Mouse (Mus musculus): ENCODE data around the gene Gm11562.
"Not testable (repeated sequence)": the region's sequence is repeated elsewhere in the genome, so short reads cannot be mapped to it uniquely, and the experiment has no call there.

Gm11562 gene

DNA sequence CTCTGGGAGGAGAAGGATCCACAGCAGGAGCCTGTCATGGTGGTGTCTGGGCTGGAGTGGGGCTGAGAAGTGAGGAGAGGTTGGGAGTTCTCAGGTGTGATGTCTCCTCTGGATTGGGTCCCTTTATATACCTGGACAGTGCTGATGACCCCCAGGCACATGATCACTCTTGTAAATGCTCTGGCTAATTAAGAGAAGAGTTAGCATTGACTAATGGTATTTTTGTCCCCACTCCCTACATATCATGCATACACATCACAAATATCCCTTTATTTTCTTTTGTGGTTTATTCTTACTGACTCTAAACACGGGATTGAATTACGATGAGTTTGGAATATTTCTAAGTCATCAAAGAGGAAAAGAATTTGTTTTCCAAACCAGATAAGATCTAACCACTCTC is at the start of gene Gm11562:
Gene Gm11562 (minus strand): TSS at position 101 of the 400 bp plus-strand sequence.
- DNase-seq, result no peak

DNA sequence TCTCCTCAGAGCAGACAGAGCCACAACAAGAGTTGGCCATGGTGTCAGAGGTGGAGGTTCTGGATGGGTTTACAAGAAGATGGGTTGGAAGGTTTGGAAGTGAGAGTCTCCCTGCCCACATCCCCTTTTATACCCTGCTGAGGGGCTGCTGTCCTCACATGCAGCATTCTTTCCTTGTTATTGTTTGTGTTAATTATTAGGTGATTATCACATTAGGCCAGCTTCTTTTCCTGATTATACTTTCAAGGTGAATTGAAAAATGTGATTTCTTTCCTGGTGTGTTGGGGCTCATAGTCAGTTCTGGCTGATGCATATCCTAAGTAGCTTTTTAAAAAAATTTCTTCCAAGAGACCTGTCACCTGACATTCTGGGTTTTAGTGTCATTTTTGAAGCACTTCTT is 45.6 kb upstream of the Gm11562 start, which contains the start of gene Krtap4-6:
Gene Krtap4-6 (minus strand): TSS at position 101 of the 400 bp plus-strand sequence.
- no peak for DNase-seq

DNA sequence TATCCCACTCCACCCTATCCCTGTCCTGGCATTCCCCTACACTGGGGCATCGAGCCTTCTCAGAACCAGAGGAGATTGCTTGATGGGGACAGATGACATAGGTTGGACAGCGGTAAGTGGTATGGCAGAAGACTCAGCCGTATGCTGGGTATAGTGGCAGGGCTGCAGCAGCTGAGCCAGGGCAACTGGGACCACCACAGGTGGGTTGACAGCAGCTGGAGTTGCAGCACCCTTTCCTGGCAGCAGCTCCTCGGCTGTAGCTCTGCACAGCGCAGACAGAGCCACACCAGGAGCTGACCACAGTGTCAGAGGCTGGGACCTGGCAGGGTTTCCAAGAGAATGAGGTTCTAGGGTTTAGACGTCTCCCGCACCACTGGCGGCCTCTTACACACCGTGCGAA is 42.6 kb upstream of the Gm11562 start:
- DNase-seq, result no peak

DNA sequence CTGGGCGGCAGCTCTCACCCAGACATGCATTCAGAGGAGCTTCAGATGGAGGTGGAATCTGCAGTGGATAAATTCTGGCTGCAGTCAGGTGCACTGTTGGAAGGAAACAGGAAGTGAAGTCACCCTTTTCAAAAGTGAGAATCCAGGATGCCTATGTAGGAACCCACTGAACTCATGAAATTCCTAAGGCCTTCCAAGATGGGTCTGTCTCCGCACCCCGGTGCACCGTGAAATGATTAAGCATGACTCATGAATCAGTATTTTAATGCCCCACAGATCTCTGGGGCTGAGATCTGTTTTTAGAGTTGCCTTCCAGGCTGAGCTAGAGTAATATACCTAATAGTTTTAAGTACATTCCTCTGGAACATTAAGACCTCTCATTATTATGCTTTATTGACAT is 39.0 kb upstream of the Gm11562 start:
- no peak for DNase-seq

DNA sequence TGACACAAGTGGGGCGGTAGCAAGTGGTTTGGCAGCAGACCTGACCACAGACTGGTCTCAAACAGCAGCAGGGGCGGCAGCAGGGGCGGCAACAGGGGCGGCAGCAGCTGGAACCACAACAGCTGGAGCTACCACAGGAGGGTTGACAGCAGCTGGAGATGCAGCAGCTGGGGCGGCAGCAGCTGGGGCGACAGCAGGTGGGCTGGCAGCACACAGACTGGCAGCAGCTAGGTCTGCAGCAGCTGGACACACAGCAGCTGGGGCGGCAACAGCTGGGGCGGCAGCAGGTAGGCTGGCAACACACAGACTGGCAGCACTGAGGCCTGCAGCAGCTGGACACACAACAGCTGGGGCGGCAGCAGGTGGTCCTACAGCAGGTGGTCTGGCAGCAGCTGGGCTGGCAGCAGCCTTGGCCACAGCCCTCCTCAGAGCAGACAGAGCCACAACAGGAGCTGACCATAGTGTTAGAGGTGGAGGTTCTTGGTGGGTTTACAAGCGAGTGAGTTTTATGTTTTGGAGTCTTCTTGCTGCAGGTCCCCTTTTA is 38.3 kb upstream of the Gm11562 start, which contains the start of gene Gm11563:
Gene Gm11563 (minus strand): TSS at position 494 of the 544 bp plus-strand sequence.
- DNase-seq, result not testable (repeated sequence)

DNA sequence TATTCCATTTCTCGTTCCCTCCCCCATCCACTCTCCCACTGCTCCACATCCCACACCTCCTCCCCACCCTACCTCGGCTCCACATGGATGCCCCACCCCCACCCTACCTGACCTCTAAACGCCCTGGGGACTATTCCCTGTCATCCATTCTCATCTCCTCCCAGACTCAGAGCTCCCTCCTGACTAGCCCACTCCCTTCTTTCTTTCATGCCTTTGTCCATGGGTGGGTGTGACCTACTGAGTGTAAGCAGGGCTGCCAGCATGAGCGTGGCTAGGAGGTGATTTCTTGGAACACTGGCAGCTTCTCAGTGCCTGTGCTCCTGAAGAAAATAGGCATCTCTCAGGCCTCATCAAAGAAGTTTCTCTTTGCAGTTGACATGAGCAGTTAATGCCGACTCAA is 36.8 kb upstream of the Gm11562 start:
- DNase-seq, result no peak

DNA sequence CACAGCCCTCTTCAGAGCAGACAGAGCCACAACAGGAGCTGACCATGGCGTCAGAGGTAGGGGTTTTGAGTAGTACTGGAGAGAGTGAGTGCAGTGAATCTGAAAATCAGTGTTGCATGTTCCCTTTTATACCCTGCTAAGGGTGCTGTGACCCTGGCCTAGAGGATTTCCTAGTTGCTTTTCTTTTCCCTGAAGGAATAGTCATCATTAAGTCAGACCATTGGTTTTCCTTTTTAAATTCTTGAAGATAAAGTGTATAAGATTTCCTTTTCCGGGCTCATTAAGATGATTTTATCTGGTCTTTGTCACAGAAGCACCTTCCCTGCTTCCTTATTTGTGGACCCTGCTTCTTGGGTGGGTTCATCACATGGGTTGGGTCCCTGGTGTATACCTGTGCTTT is 29.9 kb upstream of the Gm11562 start, which contains the start of gene Gm11555:
Gene Gm11555 (minus strand): TSS at position 101 of the 400 bp plus-strand sequence.
- no peak for DNase-seq

DNA sequence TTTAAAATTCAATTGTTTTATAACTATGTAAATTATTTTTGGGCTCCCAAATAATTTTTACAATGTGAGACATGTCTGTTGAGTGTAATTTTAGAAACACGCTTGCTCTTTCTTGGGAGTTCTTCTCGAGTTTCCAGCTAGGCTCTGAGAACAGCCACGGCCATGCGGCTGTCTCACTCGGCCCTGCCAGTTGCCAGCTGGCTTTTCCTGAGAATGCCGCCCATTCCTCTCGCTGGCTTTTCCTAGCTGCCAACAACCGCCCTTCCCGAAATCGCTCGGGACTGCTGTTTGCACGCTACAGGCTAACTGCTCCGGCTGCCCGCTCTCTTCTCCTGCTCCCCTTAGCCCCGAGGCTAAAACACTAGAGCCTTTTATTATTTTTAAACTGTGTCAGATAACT is 26.2 kb upstream of the Gm11562 start:
- DNase-seq, result no peak

DNA sequence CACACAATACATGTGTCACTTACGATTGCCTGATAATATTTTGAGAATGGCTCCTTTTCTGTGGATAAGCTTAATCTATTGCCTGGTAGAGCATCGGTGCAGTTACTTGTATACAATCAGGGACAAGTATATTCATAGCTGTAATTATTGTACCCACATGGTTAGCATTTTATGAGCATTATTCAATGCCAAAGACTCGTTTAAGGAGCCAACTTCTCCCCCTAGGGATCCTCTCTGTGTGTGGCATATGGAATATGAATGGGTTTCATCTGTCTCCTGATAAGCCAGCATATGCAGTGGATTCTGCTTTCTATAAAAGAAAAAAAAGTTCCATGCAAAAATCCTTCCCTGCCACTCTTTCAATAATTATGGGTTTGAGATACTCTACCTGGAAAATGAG is 24.1 kb upstream of the Gm11562 start:
- no peak for DNase-seq

DNA sequence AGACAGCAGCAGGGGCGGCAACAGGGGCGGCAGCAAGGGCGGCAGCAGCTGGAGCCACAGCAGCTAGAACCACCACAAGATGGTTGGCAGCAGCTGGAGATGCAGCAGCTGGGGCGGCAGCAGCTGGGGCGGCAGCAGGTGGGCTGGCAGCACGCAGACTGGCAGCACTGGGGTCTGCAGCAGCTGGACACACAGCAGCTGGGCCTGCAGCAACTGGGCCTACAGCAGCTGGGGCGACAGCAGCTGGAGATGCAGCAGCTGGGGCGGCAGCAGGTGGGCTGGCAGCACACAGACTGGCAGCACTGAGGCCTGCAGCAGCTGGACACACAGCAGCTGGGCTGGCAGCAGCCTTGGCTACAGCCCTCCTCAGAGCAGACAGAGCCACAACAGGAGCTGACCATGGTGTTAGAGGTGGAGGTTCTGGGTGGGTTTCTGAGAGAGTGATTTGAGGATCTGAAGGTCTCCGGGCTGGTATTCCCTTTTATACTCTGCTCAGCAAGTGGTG is 23.5 kb upstream of the Gm11562 start, which contains the start of gene Krtap4-7:
Gene Krtap4-7 (minus strand): TSS at position 455 of the 505 bp plus-strand sequence.
- not testable (repeated sequence) for DNase-seq

DNA sequence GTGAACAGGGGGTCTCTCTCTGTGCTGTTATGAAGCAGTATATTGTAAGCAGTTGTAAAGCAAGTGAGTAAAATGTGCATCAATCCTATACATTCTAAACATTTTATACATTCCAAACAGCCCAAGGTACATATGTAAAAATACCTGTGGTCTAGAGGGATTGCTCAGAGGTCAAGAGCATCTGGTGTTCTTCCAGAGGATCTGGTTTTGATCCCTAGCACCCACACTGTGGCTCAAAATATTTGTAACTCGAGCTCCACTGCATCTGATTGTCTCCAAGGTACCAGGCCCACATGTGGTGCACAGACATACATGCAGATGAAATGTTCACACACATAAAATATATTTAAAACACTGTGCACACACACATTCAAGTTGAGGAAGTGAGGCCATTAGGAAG is 20.7 kb upstream of the Gm11562 start:
- no peak for DNase-seq

DNA sequence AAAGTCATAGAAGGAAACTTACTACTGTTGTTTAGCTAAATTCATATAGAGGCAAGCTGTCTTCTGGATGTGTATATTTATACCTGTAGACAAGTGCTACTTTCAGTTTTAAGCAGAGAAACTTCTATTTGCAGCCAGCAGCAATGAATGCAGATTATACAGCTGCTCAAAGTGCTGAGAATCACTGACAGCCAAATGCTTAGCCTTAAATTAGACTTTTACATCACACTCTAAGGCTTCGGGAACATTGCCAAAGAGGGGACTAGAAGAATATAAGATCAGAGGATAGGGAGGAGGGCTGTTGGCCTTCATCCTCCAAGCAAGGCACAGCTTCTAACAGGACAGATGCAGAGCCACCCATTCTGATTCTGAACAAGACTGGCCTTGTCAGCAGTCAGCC is 16.9 kb upstream of the Gm11562 start:
- no peak for DNase-seq

DNA sequence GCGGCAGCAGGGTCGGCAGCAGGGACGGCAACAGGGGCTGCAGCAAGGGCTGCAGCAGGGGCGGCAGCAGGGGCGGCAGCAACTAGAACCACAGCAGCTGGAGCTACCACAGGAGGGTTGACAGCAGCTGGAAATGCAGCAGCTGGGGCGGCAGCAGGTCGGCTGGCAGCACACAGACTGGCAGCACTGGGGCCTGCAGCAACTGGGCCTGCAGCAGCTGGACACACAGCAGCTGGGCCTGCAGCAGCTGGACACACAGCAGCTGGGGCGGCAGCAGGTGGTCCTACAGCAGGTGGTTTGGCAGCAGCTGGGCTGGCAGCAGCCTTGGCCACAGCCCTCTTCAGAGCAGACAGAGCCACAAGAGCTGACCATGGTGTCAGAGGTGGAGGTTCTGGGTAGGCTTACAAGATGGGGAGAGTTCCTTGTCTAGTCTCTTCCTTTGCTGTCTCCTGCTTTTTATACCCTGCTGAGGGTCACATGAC is 14.5 kb upstream of the Gm11562 start, which contains the start of gene Krtap4-2:
Gene Krtap4-2 (minus strand): TSS at position 432 of the 482 bp plus-strand sequence.
- no peak for DNase-seq

DNA sequence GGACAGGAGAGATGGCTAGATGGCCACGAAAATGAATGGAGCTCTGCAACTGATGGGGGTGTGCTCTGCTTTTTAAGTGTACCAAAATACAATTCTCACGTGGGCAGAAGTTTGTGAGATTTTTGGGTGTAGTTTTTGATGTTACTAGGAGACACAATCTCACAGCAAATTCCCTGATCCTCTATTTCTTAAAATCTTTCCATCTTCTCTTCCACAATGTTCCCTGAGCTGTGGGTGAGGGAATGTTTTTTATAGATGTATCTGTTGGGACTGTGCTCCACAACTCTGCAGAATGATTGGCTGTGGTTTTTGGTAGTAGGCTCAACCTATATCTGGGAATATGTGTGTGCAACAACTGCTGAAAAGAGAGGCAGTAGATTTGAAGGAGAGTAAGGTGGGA is 13.1 kb upstream of the Gm11562 start:
- no peak for DNase-seq

DNA sequence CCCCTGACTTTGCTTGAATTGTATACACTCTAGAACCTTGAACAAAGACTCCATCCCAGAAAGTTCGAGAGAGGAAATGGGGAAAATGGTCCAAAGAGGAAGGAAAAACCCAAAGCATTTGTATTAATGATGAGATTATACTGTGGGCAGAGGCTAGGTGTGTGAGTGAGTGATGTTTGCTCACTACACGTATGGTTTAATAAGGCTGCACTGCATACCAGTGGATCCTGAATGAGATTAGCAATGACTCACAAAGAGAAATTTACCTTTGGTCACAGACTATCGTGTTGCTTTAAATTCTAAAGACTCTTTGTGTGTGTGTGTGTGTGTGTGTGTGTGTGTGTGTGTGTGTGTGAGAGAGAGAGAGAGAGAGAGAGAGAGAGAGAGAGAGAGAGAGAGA is 10.7 kb upstream of the Gm11562 start:
- DNase-seq, result no peak

DNA sequence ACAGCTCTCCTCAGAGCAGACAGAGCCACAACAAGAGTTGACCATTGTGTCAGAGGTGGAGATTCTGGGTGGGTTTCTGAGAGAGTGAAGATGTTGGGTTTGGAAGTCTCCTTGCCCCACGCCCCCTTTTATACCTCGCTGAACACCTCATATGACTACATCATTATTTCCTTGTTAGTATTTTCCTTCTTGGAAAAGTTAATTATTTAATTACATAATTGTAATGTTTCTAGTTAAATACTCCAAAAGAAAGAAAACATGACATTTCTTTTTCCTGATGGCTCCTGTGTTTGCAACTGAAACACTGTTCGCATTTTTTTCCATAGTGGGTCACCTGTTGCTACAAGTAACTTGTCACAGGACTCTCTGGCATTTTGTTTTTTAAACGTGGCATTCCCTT is 7.9 kb upstream of the Gm11562 start, which contains the start of gene Krtap4-1:
Gene Krtap4-1 (minus strand): TSS at position 101 of the 400 bp plus-strand sequence.
- no peak for DNase-seq

DNA sequence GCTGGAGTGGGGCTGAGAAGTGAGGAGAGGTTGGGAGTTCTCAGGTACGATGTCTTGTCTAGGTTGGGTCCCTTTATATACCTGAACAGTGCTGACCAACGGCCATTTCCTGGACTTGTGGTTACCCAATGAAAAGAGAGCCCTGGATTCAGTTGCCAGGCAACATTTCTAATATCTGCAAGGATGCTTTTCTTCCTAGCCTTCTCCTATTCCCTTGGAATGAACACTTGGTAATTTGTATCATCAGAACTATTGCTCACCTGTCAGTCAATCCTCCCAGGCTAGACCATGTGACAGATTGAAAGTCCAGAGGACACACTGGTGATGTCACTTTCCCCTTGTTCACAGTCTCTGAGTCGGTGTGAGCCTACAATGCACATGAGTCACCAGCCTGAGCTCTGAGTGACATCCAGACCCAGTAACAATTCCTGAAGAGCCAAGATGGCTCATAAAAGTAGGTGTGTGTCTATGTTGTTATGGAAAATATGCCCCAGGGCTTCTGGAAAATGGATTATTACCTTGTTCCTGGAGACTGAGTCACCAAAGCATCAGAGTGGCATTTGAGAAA is 5.4 kb downstream of the Gm11562 start, which contains the start of gene Krtap2-4:
Gene Krtap2-4 (minus strand): TSS at position 51 of the 568 bp plus-strand sequence.
- DNase-seq, result no peak

DNA sequence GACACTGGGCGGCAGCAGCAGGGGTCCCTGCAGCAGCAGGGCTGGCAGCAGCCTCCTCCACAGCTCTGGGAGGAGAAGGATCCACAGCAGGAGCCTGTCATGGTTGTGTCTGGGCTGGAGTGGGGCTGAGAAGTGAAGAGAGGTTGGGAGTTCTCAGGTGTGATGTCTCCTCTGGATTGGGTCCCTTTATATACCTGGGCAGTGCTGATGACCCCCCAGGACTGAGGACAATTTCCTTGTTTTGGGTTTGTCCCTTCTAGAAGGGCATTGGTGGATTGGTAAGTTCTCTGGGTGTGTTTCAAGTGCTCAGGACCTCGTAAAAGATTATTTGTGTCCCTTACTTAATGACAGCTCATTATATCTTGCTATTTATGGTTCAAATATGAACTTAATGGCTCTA is 10.1 kb downstream of the Gm11562 start, which contains the start of gene Gm11937:
Gene Gm11937 (minus strand): TSS at position 101 of the 400 bp plus-strand sequence.
- DNase-seq, result not testable (repeated sequence)

DNA sequence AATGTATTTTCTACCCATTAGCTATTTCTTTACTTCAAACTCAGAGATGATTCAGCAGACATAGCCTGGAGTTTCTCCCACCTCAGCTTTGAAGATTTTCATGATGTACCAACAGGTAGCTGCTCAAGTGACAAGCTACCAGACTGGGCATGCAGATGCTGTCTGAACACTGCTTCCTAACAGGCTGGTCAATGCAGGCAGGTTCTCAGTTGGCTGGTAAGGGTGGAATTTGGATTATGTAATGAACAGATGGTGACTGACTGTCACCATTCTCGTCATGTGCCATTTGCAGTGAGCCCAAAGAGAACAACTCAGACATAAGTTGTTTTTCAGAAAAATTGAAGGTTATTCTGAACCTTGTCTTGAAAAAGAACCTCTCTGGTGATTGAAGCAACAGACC is 11.1 kb downstream of the Gm11562 start:
- no peak for DNase-seq

DNA sequence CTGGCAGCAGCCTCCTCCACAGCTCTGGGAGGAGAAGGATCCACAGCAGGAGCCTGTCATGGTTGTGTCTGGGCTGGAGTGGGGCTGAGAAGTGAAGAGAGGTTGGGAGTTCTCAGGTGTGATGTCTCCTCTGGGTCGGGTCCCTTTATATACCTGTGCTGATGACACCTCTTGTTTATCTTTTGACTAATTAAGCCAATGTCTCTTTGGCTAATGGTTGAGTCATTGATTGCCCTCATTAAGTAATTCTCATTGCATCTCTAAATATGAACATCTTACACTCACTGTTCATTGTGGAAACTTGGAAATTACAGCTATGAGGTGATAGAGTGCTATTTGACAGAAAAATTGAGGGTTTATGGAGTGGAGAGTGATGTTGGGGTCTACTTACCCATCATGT is 17.0 kb downstream of the Gm11562 start, which contains the start of gene Gm11938:
Gene Gm11938 (minus strand): TSS at position 101 of the 400 bp plus-strand sequence.
- not testable (repeated sequence) for DNase-seq

DNA sequence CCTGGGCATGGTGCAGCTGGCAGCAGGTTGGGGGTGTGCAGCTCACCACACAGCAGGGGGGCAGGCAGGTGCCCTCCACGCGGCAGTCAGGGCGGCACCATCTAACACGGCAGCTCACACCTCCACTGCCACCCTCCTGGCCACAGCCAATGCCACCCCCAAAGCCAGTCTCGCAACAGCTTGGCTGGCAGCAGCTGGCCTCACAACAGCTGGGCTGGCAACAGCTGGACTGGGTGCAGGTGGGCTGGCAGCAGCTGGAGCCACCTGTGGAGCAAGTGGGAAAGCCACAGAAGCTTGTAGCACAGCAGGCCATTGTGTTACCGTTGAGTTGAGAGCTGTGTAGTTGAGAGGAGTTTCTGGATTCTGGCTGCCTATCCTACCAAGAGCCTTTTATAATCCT is 22.5 kb downstream of the Gm11562 start, which contains the start of gene Krtap9-3:
Gene Krtap9-3 (minus strand): TSS at position 364 of the 400 bp plus-strand sequence.
- DNase-seq, result not testable (repeated sequence)

DNA sequence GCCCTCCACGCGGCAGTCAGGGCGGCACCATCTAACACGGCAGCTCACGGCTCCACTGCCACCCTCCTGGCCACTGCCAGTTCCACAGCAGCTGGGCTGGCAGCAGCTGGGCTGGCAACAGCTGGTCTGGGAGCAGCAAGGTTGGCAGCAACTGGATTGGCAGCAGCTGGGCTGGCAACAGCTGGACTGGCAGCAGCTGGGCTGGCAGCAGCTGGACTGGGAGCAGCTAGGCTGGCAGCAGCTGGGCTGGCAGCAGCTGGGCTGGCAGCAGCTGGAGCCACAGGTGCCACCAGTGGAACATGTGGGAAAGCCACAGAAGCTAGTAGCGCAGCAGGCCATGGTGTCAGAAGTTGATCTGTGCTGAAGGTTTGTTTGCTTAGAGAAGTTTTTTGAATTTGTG is 29.3 kb downstream of the Gm11562 start, which contains the start of gene Krtap1-3:
Gene Krtap1-3 (minus strand): TSS at position 359 of the 400 bp plus-strand sequence.
- no peak for DNase-seq

DNA sequence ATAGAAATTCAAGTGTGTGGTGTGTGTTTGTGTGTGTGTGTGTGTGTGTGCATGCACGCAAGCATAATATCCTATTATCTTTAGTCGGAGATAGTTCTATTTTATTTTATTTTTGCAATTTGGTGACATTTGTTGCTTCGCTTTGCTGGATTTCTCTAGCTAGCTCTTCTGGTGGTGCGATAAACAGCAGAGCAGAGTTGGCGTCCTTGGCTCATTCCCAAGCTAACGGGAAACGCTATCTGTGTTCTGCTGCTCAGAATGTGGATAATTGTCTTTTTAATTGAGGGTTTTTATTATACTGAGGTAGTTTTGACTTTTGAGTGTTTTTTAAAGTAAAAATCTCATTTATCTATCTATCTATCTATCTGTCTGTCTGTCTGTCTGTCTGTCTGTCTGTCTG is 35.1 kb downstream of the Gm11562 start:
- DNase-seq, result no peak

Data from kidney, postnatal 10 days (tissue).